Mouse (Mus musculus) liver (tissue): ENCODE results near the gene Pla2g4c.

ENCODE experiments used
- DNase-seq: peaks from one replicate; pipeline ENCODE4 v3.0.0-alpha.2; 2020; ENCODE audit warnings: mixed read lengths

The Pla2g4c gene

DNA sequence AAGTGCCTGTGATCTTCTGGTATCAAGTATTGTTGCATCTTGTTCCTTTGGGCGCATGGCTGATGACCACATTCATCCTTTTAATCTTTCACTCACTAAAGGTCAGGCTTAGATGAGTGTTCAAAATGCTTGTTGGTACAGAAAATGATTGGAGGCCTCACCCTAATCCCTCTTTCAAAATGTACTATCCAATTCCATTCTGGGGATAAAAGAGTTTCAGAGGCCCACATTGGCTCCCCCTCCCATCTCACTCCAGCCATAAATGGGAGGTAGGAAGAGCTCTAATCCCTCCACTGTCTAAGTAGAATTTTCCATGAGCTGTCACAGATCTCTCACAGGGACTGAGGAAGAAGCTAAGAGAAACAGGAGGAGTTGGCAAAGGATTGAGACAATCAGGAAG, 73.4 kb downstream of the Pla2g4c start, which contains the start of gene Cabp5:
Gene Cabp5, plus strand, starts transcription at position 301 of the 400 bp plus-strand sequence.
- no peak for DNase-seq
